Mouse (Mus musculus) neural tube, embryonic 14.5 days (tissue): ENCODE measurements at regions not wholly inside any gene's neighbourhood (a gene's known extent, or its start where the extent isn't known, plus 50 kb on each side); places are given as distances from the start of the nearest gene placed in this dataset.

Experiments used
- ATAC-seq: fragments of 200-750 bp; cut with Nextera tagmentation; 2 replicates; pipeline ENCODE4 v1.8.0; 2017; ENCODE audit warnings: low read depth, mild to moderate bottlenecking, moderate TSS enrichment, moderate library complexity
- H3K27ac ChIP-seq: fragments of 300-500 bp; sonication (generic); 2 replicates; pipeline ENCODE4 v1.5.1; 2014; ENCODE audit warnings: low read depth, mild to moderate bottlenecking, control low read depth, low read length, moderate library complexity, mixed read lengths
- H3K27me3 ChIP-seq: fragments of 300-500 bp; sonication (generic); 2 replicates; pipeline ENCODE4 v1.6.1; 2014; ENCODE audit warnings: low read length; ENCODE audit not compliant: control insufficient read depth, insufficient read depth
- H3K36me3 ChIP-seq: fragments of 300-500 bp; sonication (generic); 2 replicates; pipeline ENCODE4 v1.6.1; 2014; ENCODE audit warnings: low read length, mixed read lengths; ENCODE audit not compliant: control insufficient read depth, insufficient read depth
- H3K4me1 ChIP-seq: fragments of 300-500 bp; sonication (generic); 2 replicates; pipeline ENCODE4 v1.6.1; 2014; ENCODE audit warnings: low read length; ENCODE audit not compliant: control insufficient read depth, insufficient read depth
- H3K4me2 ChIP-seq: fragments of 300-500 bp; sonication (generic); 2 replicates; pipeline ENCODE4 v1.6.1; 2014; ENCODE audit warnings: mild to moderate bottlenecking, low read depth, low read length, control low read depth
- H3K4me3 ChIP-seq: fragments of 300-500 bp; sonication (generic); 2 replicates; pipeline ENCODE4 v1.5.1; 2014; ENCODE audit warnings: low read depth, low read length, control low read depth, mixed read lengths
- H3K9ac ChIP-seq: fragments of 300-500 bp; sonication (generic); replicated peaks from 2 replicates; pipeline ENCODE4 v1.6.1; 2014; ENCODE audit warnings: low read depth, mild to moderate bottlenecking, control low read depth, low read length, mixed read lengths
- H3K9me3 ChIP-seq: fragments of 300-500 bp; sonication (generic); 2 replicates; pipeline ENCODE4 v1.6.1; 2016; ENCODE audit warnings: low read length; ENCODE audit not compliant: control insufficient read depth
- WGBS: fragments of 180-500 bp; shearing (Covaris S2); extraction: QIAGEN DNeasy Blood & Tissue Kit; methylation state at CpG from one replicate; pipeline ENCODE4 v1.1.7; 2014; 5-methylcytosine and 5-hydroxymethylcytosine counted together

DNA sequence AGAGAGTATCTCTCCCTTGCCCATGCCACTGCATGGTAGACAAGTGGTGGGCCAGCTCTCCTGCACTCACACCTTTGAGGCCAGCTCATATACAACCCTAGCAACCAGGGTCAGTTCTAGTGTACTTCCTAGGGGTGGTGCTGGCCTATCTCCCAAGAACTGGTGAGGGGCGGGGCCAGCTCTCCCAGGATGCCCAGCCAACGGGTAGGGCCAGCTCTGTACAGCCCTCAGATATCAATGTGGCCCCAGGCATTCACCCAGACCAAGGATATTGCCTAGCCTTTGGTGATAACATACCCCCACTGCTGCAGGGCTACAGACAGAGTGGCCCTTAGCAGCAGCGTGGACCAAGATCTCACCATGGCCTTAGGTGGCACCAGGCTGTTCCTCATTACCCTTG is 55.1 kb upstream of the Exoc4 start:
- Histone ChIP-seq H3K4me1 (no peaks in the 10 kb centered on the region), H3K4me3 (no peak overlapping the region), H3K36me3 (no peaks in the 10 kb centered on the region), H3K9me3 (no peaks in the 10 kb centered on the region), H3K4me2 (no peak overlapping the region), H3K9ac (no peak overlapping the region), H3K27ac (no peak overlapping the region), H3K27me3 (no peaks in the 10 kb centered on the region)
- ATAC-seq, result no peak
- 87% methylated on average over 3 of the region's 3 CpGs for WGBS
